31 mouse cellular contexts compared by ENCODE assay signal in genomic region chr12:84726391-84726790, GRCm38 (mm10). TPM values are rescaled to one million over a fixed set of nuclear protein-coding genes. Genes with fewer than 3 reads are reported as not detected.
"Had no signal": no experiment of that assay in that cellular context is flagged by ENCODE, and none has a peak within 500 bp of the region (broad histone marks: within the 10 kb centered on the region; RNA-seq: fewer than 3 reads in every experiment).

No protein-coding gene starts in this region.

- ATAC-seq: hindbrain, embryonic 16.5 days; inflammation-experienced regulatory T-cells, adult 6 months; intestine, embryonic 15.5 days; intestine, postnatal 0 days; liver, embryonic 12.5 days had no signal

- H3K4me1 ChIP-seq: heart, embryonic 12.5 days; hindbrain, embryonic 10.5 days; hindbrain, embryonic 12.5 days; intestine, embryonic 15.5 days; limb, embryonic 13.5 days; limb, embryonic 15.5 days; liver, embryonic 12.5 days had no signal

- H3K27ac ChIP-seq: heart, adult 2 months; heart, embryonic 10.5 days; hindbrain, embryonic 10.5 days; hindbrain, embryonic 12.5 days; hindbrain, embryonic 14.5 days; intestine, embryonic 15.5 days; kidney, postnatal 0 days; layer of hippocampus, adult 2 months; left cerebral cortex, adult 2 months; limb, embryonic 13.5 days; limb, embryonic 15.5 days; liver, embryonic 12.5 days; liver, embryonic 14.5 days had no signal

- DNase-seq: gastrocnemius, postnatal 10 days; gastrocnemius, postnatal 36 days; heart, adult 2 months; heart, postnatal 10 days; heart, postnatal 4 days; kidney, adult 18-20 months; kidney, adult 8-10 months; kidney, postnatal 14 days; lung, adult 18-20 months had no signal

- H3K27me3 ChIP-seq: heart, embryonic 12.5 days; hindbrain, embryonic 12.5 days; limb, embryonic 13.5 days; liver, embryonic 12.5 days had no signal

- H3K36me3 ChIP-seq: heart, embryonic 10.5 days; heart, embryonic 12.5 days; hindbrain, embryonic 10.5 days; hindbrain, embryonic 12.5 days; intestine, embryonic 15.5 days; limb, embryonic 13.5 days; limb, embryonic 15.5 days; liver, embryonic 12.5 days had no signal

- H3K9ac ChIP-seq: heart, embryonic 12.5 days; hindbrain, embryonic 12.5 days; hindbrain, embryonic 14.5 days; intestine, embryonic 15.5 days; limb, embryonic 13.5 days; limb, embryonic 15.5 days; liver, embryonic 12.5 days; liver, embryonic 14.5 days had no signal

- H3K9me3 ChIP-seq: heart, embryonic 10.5 days; heart, embryonic 12.5 days; hindbrain, embryonic 10.5 days; hindbrain, embryonic 12.5 days; intestine, embryonic 15.5 days; limb, embryonic 13.5 days; limb, embryonic 15.5 days; liver, embryonic 12.5 days had no signal

- H3K4me3 ChIP-seq: heart, adult 2 months; heart, embryonic 10.5 days; heart, embryonic 12.5 days; hindbrain, embryonic 10.5 days; hindbrain, embryonic 12.5 days; intestine, embryonic 15.5 days; layer of hippocampus, adult 2 months; left cerebral cortex, adult 2 months; limb, embryonic 13.5 days; limb, embryonic 15.5 days; liver, embryonic 12.5 days had no signal

- H3K4me2 ChIP-seq: heart, embryonic 12.5 days; hindbrain, embryonic 12.5 days; hindbrain, embryonic 14.5 days; intestine, embryonic 15.5 days; limb, embryonic 13.5 days; limb, embryonic 15.5 days; liver, embryonic 12.5 days had no signal

RNA-seq across cellular contexts. Expression of gene Syndig1l, which starts 27.8 kb away (rescaled TPM):
- total RNA-seq: gastrocnemius, postnatal 10 days; gastrocnemius, postnatal 36 days; granulocyte monocyte progenitor cell, adult 5-6 weeks; heart, adult 2 months; heart, postnatal 10 days; heart, postnatal 25 days; heart, postnatal 4 days; liver, adult 2 months had no signal
- polyA plus RNA-seq: heart, adult 2 months; heart, embryonic 12.5 days; heart, embryonic 14.5 days; heart, embryonic 16.5 days; inflammation-experienced regulatory T-cells, adult 6 months; kidney, postnatal 0 days; limb, embryonic 11.5 days; limb, embryonic 13.5 days; limb, embryonic 15.5 days; liver, adult 2 months; liver, embryonic 12.5 days had no signal
